Mouse (Mus musculus): ENCODE data around the gene 1810055G02Rik. TPM values are rescaled to one million over a fixed set of nuclear protein-coding genes. Genes with fewer than 3 reads are reported as not detected.

1810055G02Rik gene
- polyA plus RNA-seq, 1 experiment from 2014 or later: 6.8 TPM

DNA sequence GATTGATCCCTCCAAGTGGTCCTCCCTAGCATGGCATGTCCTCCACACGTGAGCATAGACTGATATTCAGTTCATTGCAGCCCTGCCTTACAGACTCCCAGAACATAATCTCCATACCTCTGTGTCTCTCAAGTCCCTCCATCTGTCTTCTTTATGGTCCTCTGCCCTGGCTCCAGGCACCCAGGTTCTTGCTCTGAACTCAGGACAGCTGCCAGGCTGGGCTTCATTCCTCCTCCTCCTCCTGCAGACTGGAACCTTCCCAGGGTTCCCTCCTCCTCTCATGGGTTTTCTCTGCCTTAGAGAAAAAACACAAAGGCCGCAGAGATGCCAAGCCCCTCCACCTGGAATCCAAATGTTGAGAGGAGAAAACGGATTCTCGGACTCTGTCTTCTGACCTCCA lies 34.6 kb downstream of the 1810055G02Rik start:
- no peak for DNase-seq (ENCODE audit: low spot score)

DNA sequence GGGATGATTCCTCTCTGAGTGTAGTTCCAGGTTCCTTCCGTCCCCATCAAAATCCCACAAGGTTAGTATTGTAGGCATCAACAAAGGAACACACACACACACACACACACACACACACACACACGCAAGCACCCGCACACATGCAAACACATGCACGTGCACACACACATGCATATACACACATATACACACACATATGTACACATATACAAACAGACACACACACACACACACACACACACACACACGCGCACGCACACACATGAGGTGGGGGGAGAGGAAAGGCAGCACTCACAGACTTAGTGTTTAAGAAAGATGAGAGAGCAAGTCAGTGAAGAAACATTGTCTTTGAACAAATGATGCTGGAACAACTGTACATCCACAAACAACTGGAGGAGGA lies 35.3 kb downstream of the 1810055G02Rik start:
- DNase-seq (ENCODE audit: low spot score): peak; percentile 14

DNA sequence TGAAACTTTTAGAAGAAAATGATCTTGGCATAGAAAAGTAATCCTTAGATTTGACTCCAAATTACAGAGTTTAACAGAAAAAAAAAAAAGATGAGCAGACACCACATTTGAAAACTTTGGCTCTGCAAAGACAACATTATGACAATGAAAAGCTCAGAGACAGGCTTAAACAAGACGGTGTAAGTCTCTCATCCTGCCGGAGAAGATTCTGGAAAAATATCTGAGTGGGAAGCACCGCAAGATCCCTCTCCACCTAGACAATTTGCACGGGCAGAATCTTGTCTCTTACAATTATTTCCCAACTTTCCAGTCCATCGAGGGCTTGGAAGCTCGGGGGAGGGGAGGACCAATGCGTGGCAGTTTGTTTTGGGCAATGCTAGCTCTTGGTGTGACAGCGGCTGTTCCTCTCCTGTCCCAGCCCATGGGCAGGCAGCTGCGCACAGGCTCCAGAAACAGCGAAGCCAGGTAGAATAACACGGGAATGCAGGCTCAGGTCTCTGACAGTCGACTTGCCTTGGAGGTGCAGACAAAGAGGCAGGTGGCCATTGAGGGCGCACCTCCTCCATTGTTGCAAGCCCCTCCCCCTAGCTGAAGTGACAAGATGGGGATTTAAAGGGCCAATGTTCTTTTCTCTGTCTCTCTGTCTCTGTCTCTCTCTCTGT lies 35.9 kb downstream of the 1810055G02Rik start:
- peak; percentile 68 for DNase-seq (ENCODE audit: low spot score)

DNA sequence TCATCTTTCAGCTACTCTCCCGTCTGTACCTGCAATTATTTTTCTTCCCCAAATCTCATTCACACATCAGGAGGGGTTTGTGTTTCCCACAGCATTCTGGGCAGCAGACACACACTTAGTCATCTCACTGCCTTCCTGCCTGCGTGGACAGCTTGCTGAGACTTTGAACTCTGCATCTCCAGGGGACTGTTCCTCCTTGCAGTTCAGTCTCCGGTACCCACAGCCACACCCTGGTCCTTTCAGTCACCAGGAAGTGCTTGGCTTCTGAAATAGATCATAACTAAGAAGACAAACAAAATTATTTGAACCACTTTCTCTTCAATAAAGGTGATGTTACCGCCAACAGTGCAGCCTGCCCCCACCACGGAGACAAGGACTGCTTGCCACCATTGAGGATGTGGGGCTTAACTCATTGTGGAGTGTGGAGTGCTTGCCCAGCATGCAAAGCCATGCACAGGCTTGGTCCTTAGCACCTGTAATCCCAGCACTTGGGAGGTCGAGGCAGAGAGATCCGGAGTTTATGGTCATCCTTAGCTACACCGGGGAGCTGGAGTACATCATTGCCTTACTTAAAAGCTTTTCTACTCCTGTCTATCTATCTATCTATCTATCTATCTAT lies 44.6 kb downstream of the 1810055G02Rik start:
- no peak for DNase-seq (ENCODE audit: low spot score)

DNA sequence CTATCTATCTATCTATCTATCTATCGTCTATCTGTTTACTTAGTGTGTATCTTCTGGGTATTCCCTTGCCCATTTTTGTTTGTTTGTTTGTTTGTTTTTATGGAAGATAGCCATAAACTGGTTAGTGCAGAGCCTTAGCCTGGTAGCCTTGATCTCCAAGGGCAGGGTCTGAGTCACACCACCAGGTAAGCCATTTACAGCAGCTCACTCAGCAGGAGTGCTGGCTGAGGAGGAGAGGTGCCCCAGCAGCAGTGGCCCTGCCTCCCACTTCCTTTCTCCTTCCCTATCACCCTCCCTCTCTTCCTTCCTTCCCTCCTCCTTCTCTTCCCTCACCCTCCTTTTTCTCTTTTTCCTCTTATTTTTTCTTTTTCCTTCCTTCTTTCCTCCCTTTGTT lies 45.1 kb downstream of the 1810055G02Rik start:
- DNase-seq (ENCODE audit: low spot score): no peak

DNA sequence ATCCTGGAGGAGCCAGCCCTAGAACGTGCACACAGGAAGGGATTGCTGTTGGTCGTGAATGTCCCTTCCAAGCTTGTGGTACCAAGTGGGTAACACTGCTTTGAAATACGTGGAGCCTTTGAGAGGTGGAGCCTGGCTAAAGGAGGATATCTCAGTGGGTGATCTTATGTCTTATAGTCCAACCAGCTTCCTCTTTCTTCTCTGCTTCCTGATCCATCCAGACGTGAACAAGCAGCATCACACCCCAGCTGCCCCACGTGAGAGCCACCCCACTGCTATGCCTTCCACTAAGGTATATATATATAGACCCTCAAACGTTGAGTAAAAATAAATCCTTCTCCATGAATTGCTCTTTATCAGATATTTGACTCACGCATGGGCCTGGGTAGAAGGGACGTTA lies 45.6 kb downstream of the 1810055G02Rik start:
- no peak for DNase-seq (ENCODE audit: low spot score)

DNA sequence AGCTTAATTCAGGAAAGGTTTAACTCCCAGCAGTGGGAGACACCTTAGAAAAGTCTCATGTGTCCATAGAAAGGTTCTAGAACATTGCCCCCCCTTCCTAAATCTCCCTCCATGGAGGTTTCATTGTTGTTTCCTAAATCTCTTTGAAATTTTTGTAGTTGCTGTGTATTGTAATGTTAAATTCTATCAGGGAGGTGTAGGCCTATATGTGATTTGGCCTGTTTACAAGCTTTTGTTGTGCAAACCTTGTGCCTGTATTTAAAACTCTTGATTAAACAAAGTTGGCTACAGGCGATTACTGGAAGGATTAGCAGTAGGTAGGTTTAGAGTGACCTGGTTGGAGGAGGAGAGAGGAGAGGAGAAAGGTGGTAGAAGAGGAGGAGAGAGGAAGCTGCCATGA lies 49.8 kb downstream of the 1810055G02Rik start:
- no peak for DNase-seq (ENCODE audit: low spot score)

DNA sequence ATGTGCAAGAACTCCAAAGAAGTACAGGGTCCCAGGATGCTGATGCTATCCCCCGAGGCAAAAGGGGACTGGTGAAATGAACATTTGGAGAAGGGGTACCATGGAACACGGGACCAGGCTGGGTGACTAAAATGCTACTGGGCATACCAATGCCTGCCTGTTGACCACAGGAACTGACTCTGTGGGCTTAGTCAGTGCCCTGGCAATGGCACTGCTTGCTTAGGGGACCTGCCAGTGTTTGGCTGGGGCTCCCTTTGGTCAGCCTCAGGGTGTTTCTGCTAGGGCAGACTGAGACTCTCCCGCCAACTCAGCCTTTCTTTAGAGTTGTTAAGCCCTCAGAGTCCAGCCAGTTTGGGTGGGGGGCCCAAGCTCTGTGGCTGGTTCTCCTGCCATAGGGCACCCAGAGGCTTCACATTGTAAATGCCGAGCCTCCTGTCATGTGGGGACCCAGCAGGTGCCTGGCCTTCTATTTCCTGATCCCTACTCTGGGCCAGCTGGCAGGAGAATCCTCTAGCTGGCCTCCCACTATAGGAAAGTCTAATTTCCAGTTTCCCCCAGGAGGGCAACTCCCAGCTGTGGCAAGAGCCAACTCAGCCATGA lies 57.2 kb downstream of the 1810055G02Rik start:
- no peak for DNase-seq (ENCODE audit: low spot score)

DNA sequence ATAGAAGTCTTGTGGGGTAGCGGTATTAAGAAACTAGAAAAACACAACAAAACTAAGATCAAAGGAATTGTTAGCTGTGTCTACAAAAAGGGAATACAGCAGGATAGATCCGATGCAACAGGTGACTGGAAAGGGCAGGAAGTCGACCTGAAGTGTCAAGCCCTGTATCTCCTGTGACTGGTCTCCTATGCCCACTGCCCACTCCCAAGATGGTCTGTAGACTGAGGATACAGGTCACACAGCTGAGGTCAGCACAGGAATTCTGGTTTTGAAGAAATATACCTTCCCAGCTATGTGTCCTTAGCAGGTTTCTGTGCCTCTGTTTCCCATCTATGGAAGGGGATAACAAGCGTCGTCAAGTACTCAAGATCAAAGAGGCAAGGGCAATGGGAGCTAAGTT lies 58.3 kb downstream of the 1810055G02Rik start:
- DNase-seq (ENCODE audit: low spot score): no peak

DNA sequence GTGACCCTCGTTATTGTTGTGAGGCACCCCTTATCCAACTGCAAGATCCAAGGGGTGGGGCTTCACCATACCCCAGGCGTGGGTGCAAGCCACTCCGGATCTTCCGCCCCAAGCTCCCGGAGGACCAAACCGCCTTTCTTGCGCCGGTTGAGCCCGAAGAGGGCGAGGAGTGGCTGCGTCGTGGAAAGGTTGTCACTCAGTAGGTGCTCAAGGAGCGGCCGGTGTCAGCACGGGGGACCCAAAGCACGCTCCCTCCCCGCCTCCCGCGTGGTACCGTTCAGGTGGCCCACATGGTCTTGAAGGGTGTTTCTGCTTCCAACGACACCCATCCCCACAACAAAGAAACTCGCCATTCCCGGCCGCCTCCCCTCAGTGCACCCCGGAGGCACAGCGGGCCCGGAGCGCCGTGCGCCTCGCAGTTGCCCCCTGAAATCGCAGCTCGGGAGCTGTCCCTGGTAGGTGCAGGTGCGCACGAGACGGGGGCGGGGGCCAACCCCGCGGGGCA lies 59.2 kb downstream of the 1810055G02Rik start, which contains the start of gene Kmt5b:
Kmt5b (plus strand) TSS at position 146 of the 505 bp plus-strand sequence.
- peak; percentile 68 for DNase-seq (ENCODE audit: low spot score)

Other genes with a start within 250 kb of the 1810055G02Rik start
- 49.9 and 52.0 TPM in 2 replicates for gene Ppp6r3, start 132.5 kb upstream of the 1810055G02Rik start, polyA plus RNA-seq (2015; fragmentation: Nextera tagmentation; extraction: Ambion mirVana)
- 1.6 and 2.1 TPM in 2 replicates for gene Lrp5, start 21.7 kb upstream of the 1810055G02Rik start, polyA plus RNA-seq (2015; fragmentation: Nextera tagmentation; extraction: Ambion mirVana)
- 24.7 and 31.1 TPM in 2 replicates for gene Kmt5b, start 59.1 kb downstream of the 1810055G02Rik start, polyA plus RNA-seq (2015; fragmentation: Nextera tagmentation; extraction: Ambion mirVana)
- gene Chka, start 143.5 kb downstream of the 1810055G02Rik start, polyA plus RNA-seq (2015; fragmentation: Nextera tagmentation; extraction: Ambion mirVana): 17.8 and 26.2 TPM in 2 replicates
- 48.7 and 50.1 TPM in 2 replicates for gene Tcirg1, start 198.8 kb downstream of the 1810055G02Rik start, polyA plus RNA-seq (2015; fragmentation: Nextera tagmentation; extraction: Ambion mirVana)
- gene Ndufs8, start 204.5 kb downstream of the 1810055G02Rik start, polyA plus RNA-seq (2015; fragmentation: Nextera tagmentation; extraction: Ambion mirVana): 333 and 338 TPM in 2 replicates
- 4.6 and 5.3 TPM in 2 replicates for gene Aldh3b1, start 221.5 kb downstream of the 1810055G02Rik start, polyA plus RNA-seq (2015; fragmentation: Nextera tagmentation; extraction: Ambion mirVana)
- gene Unc93b1, start 226.9 kb downstream of the 1810055G02Rik start, polyA plus RNA-seq (2015; fragmentation: Nextera tagmentation; extraction: Ambion mirVana): 32.2 and 34.2 TPM in 2 replicates

All from thymus, postnatal 0 days (tissue).